Mouse (Mus musculus): ENCODE measurements around the gene Cux2. TPM values are rescaled to one million over a fixed set of nuclear protein-coding genes. Genes with fewer than 3 reads are reported as not detected.
"Not testable (repeated sequence)": the region's sequence is repeated elsewhere in the genome, so short reads cannot be mapped to it uniquely, and the experiment has no call there.

Gene Cux2
- total and polyA plus RNA-seq, 2 experiments from 2014 or later = 16.7 to 44.0 TPM

GRCm38 (mm10) chr5:121853368-121854051 lies 196.4 kb downstream of the Cux2 start:
- no peak for TF ChIP-seq CTCF (IDR thresholded peaks at IDR 0.05; ENCODE audit: low read depth)
- no peaks in the 10 kb centered on the region for H3K9me3 ChIP-seq (ENCODE audit: low read length)
- H3K4me3 ChIP-seq (ENCODE audit: low read depth, low read length) = no peak overlapping the region
- WGBS = 83% methylated on average over 9 of the region's 9 CpGs
- no peak overlapping the region for H3K27ac ChIP-seq (ENCODE audit: low read depth, low read length)
- H3K4me2 ChIP-seq (ENCODE audit: low read depth) = no peak overlapping the region
- ATAC-seq (no peak), DNase-seq (no peak)
- H3K36me3 ChIP-seq (ENCODE audit: insufficient read depth) = peaks cover 29% of the 10 kb centered on the region
- peaks cover 13% of the 10 kb centered on the region for H3K4me1 ChIP-seq (ENCODE audit: insufficient read depth)
- no peaks in the 10 kb centered on the region for H3K27me3 ChIP-seq (ENCODE audit: insufficient read depth, low read length)
- H3K9ac ChIP-seq = no peak overlapping the region

- H3K27ac ChIP-seq (ENCODE audit: low read depth, low read length) = no peak overlapping the region
- no peak for ATAC-seq
- H3K36me3 ChIP-seq (ENCODE audit: insufficient read depth) = peaks cover 29% of the 10 kb centered on the region
- no peak for TF ChIP-seq CTCF (IDR thresholded peaks at IDR 0.05; ENCODE audit: low read depth)
- 36% methylated on average over 20 of the region's 20 CpGs for WGBS
- DNase-seq = no peak
- H3K9ac ChIP-seq = peak overlapping the region; percentile 75
- peaks cover 13% of the 10 kb centered on the region for H3K4me1 ChIP-seq (ENCODE audit: insufficient read depth)
- H3K9me3 ChIP-seq (ENCODE audit: low read length) = no peaks in the 10 kb centered on the region
- no peaks in the 10 kb centered on the region; the same call in 1 of the 2 replicates for H3K27me3 ChIP-seq (ENCODE audit: insufficient read depth, low read length)
- H3K4me3 ChIP-seq (ENCODE audit: low read depth, low read length) = peak overlapping the region; percentile 84
- H3K4me2 ChIP-seq (ENCODE audit: low read depth) = peak overlapping the region; percentile 68
Observed at GRCm38 (mm10) chr5:121849478-121850349, 200.2 kb downstream of the Cux2 start.

GRCm38 (mm10) chr5:121848743-121849142 lies 201.2 kb downstream of the Cux2 start, which contains the start of gene Pheta1:
Gene Pheta1, plus strand, starts transcription at chr5:121848984.
- under 1% methylated on average over 34 of the region's 42 CpGs for WGBS
- H3K9me3 ChIP-seq (ENCODE audit: low read length) = no peaks in the 10 kb centered on the region
- H3K9ac ChIP-seq = peak within 1 kb of the TSS; percentile 75
- H3K4me1 ChIP-seq (ENCODE audit: insufficient read depth) = peaks cover 13% of the 10 kb centered on the region
- H3K36me3 ChIP-seq (ENCODE audit: insufficient read depth) = peaks cover 22% of the 10 kb centered on the region
- no peaks in the 10 kb centered on the region; the same call in 1 of the 2 replicates for H3K27me3 ChIP-seq (ENCODE audit: insufficient read depth, low read length)
- ATAC-seq (peak; percentile 96), DNase-seq (peak; percentile 94)
- TF ChIP-seq CTCF (IDR thresholded peaks at IDR 0.05; ENCODE audit: low read depth) = no peak
- peak within 1 kb of the TSS; percentile 84 for H3K4me3 ChIP-seq (ENCODE audit: low read depth, low read length)
- H3K27ac ChIP-seq (ENCODE audit: low read depth, low read length) = peak within 1 kb of the TSS; percentile 67
- peak within 1 kb of the TSS; percentile 68 for H3K4me2 ChIP-seq (ENCODE audit: low read depth)

GRCm38 (mm10) chr5:121848035-121848519 lies 201.8 kb downstream of the Cux2 start:
- ATAC-seq (peak; percentile 10; the same call in 1 of the 2 replicates), DNase-seq (peak; percentile 65)
- Histone ChIP-seq H3K4me1 (ENCODE audit: insufficient read depth) (peaks cover 13% of the 10 kb centered on the region), H3K36me3 (ENCODE audit: insufficient read depth) (peaks cover 15% of the 10 kb centered on the region), H3K9ac (peak overlapping the region; percentile 75), H3K9me3 (ENCODE audit: low read length) (no peaks in the 10 kb centered on the region), H3K27me3 (ENCODE audit: insufficient read depth, low read length) (no peaks in the 10 kb centered on the region; the same call in 1 of the 2 replicates), H3K4me2 (ENCODE audit: low read depth) (peak overlapping the region; percentile 68), H3K4me3 (ENCODE audit: low read depth, low read length) (peak overlapping the region; percentile 84), H3K27ac (ENCODE audit: low read depth, low read length) (peak overlapping the region; percentile 67)
- whole genome bisulfite sequencing = under 1% methylated on average over 17 of the region's 17 CpGs
- TF ChIP-seq CTCF (IDR thresholded peaks at IDR 0.05; ENCODE audit: low read depth) = peak; percentile 54

- H3K27me3 ChIP-seq (ENCODE audit: insufficient read depth, low read length); H3K36me3 ChIP-seq (ENCODE audit: insufficient read depth); H3K4me2 ChIP-seq (ENCODE audit: low read depth); H3K4me3 ChIP-seq (ENCODE audit: low read depth, low read length); H3K9me3 ChIP-seq (ENCODE audit: low read length); H3K27ac ChIP-seq (ENCODE audit: low read depth, low read length); H3K9ac ChIP-seq; ATAC-seq; DNase-seq: not testable (repeated sequence)
- peaks cover 13% of the 10 kb centered on the region for H3K4me1 ChIP-seq (ENCODE audit: insufficient read depth)
- 78% methylated on average over 3 of the region's 3 CpGs for WGBS
Observed at GRCm38 (mm10) chr5:121847269-121847668, 202.6 kb downstream of the Cux2 start.

- Histone ChIP-seq H3K9me3 (ENCODE audit: low read length) (no peaks in the 10 kb centered on the region), H3K27ac (ENCODE audit: low read depth, low read length) (no peak overlapping the region), H3K27me3 (ENCODE audit: insufficient read depth, low read length) (no peaks in the 10 kb centered on the region; the same call in 1 of the 2 replicates), H3K9ac (no peak overlapping the region), H3K4me3 (ENCODE audit: low read depth, low read length) (no peak overlapping the region), H3K4me1 (ENCODE audit: insufficient read depth) (peaks cover 13% of the 10 kb centered on the region), H3K4me2 (ENCODE audit: low read depth) (no peak overlapping the region), H3K36me3 (ENCODE audit: insufficient read depth) (0 out of 2 replicates have a peak, but pooled peaks cover 3% of the 10 kb centered on the region)
- DNase-seq (no peak), ATAC-seq (no peak)
- 88% methylated on average over 11 of the region's 11 CpGs for WGBS
- TF ChIP-seq CTCF (IDR thresholded peaks at IDR 0.05; ENCODE audit: low read depth) = no peak
Observed at GRCm38 (mm10) chr5:121846322-121846721, 203.6 kb downstream of the Cux2 start.

Data from forebrain, postnatal 0 days (tissue).